Mouse (Mus musculus) neural tube, embryonic 12.5 days (tissue): ENCODE measurements around the gene Rnf115. TPM values are rescaled to one million over a fixed set of nuclear protein-coding genes. Genes with fewer than 3 reads are reported as not detected.

Experiments
- ATAC-seq: fragments of 200-750 bp; cut with Nextera tagmentation; 2 replicates; pipeline ENCODE4 v1.8.0; 2017; ENCODE audit warnings: low read depth, mild to moderate bottlenecking, moderate TSS enrichment, moderate library complexity; ENCODE audit not compliant: low FRiP score
- H3K27ac ChIP-seq: fragments of 300-500 bp; sonication (generic); 2 replicates; pipeline ENCODE4 v1.5.1; 2016
- H3K27me3 ChIP-seq: fragments of 300-500 bp; sonication (generic); replicated peaks from 2 replicates; pipeline ENCODE4 v1.6.1; 2016; ENCODE audit warnings: mild to moderate bottlenecking
- H3K36me3 ChIP-seq: fragments of 300-500 bp; sonication (generic); 2 replicates; pipeline ENCODE4 v1.6.1; 2016; ENCODE audit warnings: mild to moderate bottlenecking
- H3K4me1 ChIP-seq: fragments of 300-500 bp; sonication (generic); 2 replicates; pipeline ENCODE4 v1.6.1; 2016
- H3K4me2 ChIP-seq: fragments of 300-500 bp; sonication (generic); replicated peaks from 2 replicates; pipeline ENCODE4 v1.6.1; 2016; ENCODE audit warnings: mild to moderate bottlenecking
- H3K4me3 ChIP-seq: fragments of 300-500 bp; sonication (generic); 2 replicates; pipeline ENCODE4 v1.5.1; 2016
- H3K9ac ChIP-seq: fragments of 300-500 bp; sonication (generic); 2 replicates; pipeline ENCODE4 v1.6.1; 2016; ENCODE audit warnings: mild to moderate bottlenecking
- H3K9me3 ChIP-seq: fragments of 300-500 bp; sonication (generic); 2 replicates; pipeline ENCODE4 v1.6.1; 2016; ENCODE audit warnings: mild to moderate bottlenecking
- WGBS: fragments of 180-500 bp; shearing (Covaris S2); methylation state at CpG from one replicate; pipeline ENCODE4 v1.1.7; 2016; 5-methylcytosine and 5-hydroxymethylcytosine counted together
- polyA plus RNA-seq: library from polyadenylated mRNA; unstranded; fragments of >200 nt; fragmentation: Nextera tagmentation; extraction: Ambion mirVana; gene quantifications from 2 replicates; pipeline ENCODE4 v1.2.1, GENCODE M21; 2016

Gene Rnf115
- polyA plus RNA-seq, 1 experiment from 2014 or later = 81.4 TPM

GRCm38 (mm10) chr3:96696198-96696765 is 31.2 kb upstream of the Rnf115 start, which contains the start of gene Pias3:
Gene Pias3, plus strand, starts transcription at chr3:96696384.
- Histone ChIP-seq H3K9ac (peak within 1 kb of the TSS; percentile 85), H3K27me3 (no peaks in the 10 kb centered on the region), H3K4me3 (peak within 1 kb of the TSS; percentile 89), H3K36me3 (peaks cover 8% of the 10 kb centered on the region; the same call in 1 of the 2 replicates), H3K4me2 (peak within 1 kb of the TSS; percentile 74), H3K27ac (peak within 1 kb of the TSS; percentile 87), H3K4me1 (peaks cover 17% of the 10 kb centered on the region; the same call in 1 of the 2 replicates), H3K9me3 (no peaks in the 10 kb centered on the region)
- WGBS = under 1% methylated on average over 35 of the region's 35 CpGs
- peak; percentile 57 for ATAC-seq

GRCm38 (mm10) chr3:96696766-96697732 is 30.4 kb upstream of the Rnf115 start:
- Histone ChIP-seq H3K36me3 (peaks cover 14% of the 10 kb centered on the region), H3K9ac (peak overlapping the region; percentile 85), H3K9me3 (no peaks in the 10 kb centered on the region), H3K27me3 (no peaks in the 10 kb centered on the region), H3K4me2 (peak overlapping the region; percentile 74), H3K27ac (peak overlapping the region; percentile 87), H3K4me3 (peak overlapping the region; percentile 89), H3K4me1 (peaks cover 17% of the 10 kb centered on the region; the same call in 1 of the 2 replicates)
- ATAC-seq = peak; percentile 92
- WGBS = under 1% methylated on average over 84 of the region's 85 CpGs

DNA sequence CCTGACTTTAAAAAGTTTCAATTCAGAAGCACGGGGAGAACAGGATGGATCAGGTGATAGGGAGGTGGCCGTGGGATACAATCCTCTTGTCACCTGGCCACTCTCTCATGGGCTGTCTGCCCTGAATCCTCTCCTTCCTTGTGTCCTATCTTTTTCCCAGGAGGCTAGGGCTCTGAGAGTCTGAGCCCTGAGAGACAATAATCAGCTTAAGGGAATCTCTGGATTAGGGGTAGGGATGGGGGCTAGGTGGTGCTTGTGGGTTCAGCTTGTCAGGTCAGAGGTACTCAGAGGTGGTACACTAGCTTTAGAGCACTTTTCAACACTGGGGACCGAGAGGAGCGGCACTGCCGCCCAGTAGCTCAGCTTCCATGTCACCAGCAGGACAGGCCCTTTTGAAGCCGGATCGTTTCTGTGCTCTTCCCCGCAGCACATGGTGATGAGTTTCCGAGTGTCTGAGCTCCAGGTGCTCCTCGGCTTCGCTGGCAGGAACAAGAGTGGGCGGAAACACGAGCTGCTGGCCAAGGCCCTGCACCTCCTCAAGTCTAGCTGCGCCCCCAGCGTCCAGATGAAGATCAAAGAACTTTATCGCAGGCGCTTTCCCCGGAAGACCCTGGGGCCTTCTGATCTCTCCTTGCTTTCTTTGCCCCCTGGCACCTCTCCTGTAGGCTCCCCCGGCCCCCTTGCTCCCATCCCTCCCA is 28.3 kb upstream of the Rnf115 start:
- H3K9me3 ChIP-seq = no peaks in the 10 kb centered on the region
- peaks cover 17% of the 10 kb centered on the region; the same call in 1 of the 2 replicates for H3K4me1 ChIP-seq
- H3K4me3 ChIP-seq = no peak overlapping the region
- no peak overlapping the region for H3K27ac ChIP-seq
- H3K36me3 ChIP-seq = peaks cover 32% of the 10 kb centered on the region
- H3K9ac ChIP-seq = no peak overlapping the region
- H3K4me2 ChIP-seq = no peak overlapping the region
- 42% methylated on average over 19 of the region's 19 CpGs for WGBS
- no peak for ATAC-seq
- H3K27me3 ChIP-seq = no peaks in the 10 kb centered on the region

DNA sequence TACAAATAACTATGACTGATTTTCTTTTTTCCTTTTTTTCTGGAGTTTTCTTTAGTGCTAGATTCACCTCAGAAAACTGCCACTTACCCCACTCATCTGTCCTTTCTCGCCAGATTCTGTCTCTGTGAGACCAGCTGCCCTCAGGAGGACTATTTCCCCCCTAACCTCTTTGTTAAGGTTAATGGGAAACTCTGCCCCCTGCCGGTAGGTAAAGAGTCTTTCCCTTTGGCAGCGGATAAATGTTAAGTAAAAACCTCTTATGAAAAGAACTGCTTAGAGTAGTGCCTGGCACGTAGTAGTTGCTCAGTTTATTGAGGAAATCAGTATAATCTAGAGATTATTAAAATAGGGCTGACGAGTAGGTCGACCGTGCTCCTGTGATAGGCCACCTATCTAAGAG is 27.1 kb upstream of the Rnf115 start:
- Histone ChIP-seq H3K4me1 (peaks cover 17% of the 10 kb centered on the region; the same call in 1 of the 2 replicates), H3K27ac (no peak overlapping the region), H3K9ac (no peak overlapping the region), H3K36me3 (peaks cover 43% of the 10 kb centered on the region), H3K4me2 (no peak overlapping the region), H3K9me3 (no peaks in the 10 kb centered on the region), H3K4me3 (no peak overlapping the region), H3K27me3 (no peaks in the 10 kb centered on the region)
- WGBS = 56% methylated on average over 7 of the region's 7 CpGs
- ATAC-seq = no peak

- no peak for ATAC-seq
- 87% methylated on average over 4 of the region's 4 CpGs for WGBS
Measured at GRCm38 (mm10) chr3:96701003-96701402, 26.5 kb upstream of the Rnf115 start.

GRCm38 (mm10) chr3:96704778-96705177 is 22.7 kb upstream of the Rnf115 start:
- Histone ChIP-seq H3K9me3 (no peaks in the 10 kb centered on the region), H3K9ac (no peak overlapping the region), H3K4me2 (no peak overlapping the region), H3K4me1 (peaks cover 5% of the 10 kb centered on the region; the same call in 1 of the 2 replicates), H3K27ac (no peak overlapping the region), H3K4me3 (no peak overlapping the region), H3K36me3 (peaks cover 41% of the 10 kb centered on the region), H3K27me3 (0 out of 2 replicates have a peak, but pooled peaks cover 5% of the 10 kb centered on the region)
- no peak for ATAC-seq
- WGBS = 63% methylated on average over 11 of the region's 11 CpGs

More at GRCm38 (mm10) chr3:96701003-96701402, 26.5 kb upstream of the Rnf115 start:
- Histone ChIP-seq H3K9ac (no peak overlapping the region), H3K9me3 (no peaks in the 10 kb centered on the region), H3K27ac (no peak overlapping the region), H3K4me1 (peaks cover 13% of the 10 kb centered on the region; the same call in 1 of the 2 replicates), H3K4me3 (no peak overlapping the region), H3K36me3 (peaks cover 43% of the 10 kb centered on the region), H3K4me2 (no peak overlapping the region), H3K27me3 (no peaks in the 10 kb centered on the region)

DNA sequence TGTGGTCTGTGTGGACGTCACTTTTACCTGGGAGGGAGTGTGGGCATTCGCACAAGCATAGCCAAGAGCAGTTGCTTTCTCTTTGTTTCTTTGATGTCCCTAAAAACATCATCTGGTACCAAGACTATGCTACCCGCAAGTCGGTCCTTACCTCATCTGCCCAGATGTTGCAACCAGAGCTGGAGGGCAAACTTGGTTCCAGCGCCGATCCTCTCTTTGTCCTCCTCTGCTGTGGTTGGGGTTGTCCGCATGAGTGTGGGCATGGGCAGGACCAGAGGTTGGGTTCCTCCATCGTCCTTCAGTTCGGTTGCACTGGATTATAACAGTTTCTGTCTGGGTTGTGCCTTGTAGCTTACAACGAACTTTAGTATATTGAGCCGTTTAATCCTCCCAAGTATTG is 21.2 kb upstream of the Rnf115 start:
- no peak overlapping the region for H3K4me3 ChIP-seq
- WGBS = 91% methylated on average over 11 of the region's 11 CpGs

DNA sequence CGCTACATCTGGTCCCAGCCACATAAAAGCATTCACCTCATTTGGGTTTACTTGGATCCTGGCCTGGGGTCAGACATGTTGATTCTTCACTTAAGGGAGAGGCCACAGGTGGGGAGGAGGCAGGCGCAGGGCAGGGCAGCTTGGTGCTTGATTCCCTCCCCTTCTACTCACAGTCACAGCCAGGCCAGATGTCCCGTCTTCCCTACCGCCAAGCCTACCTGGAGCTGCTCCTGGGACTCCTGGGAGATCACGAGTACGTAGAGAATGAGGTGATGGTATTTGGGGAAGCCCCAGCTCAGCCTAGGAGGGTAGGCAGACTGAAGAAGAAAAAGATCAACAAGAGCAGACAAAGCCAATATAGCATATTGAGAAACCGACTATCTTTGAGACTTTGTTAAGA is 20.5 kb upstream of the Rnf115 start:
- ATAC-seq = no peak
- peaks cover 53% of the 10 kb centered on the region for H3K36me3 ChIP-seq
- no peak overlapping the region for H3K27ac ChIP-seq
- no peak overlapping the region for H3K4me2 ChIP-seq
- peaks cover 5% of the 10 kb centered on the region; the same call in 1 of the 2 replicates for H3K4me1 ChIP-seq
- no peaks in the 10 kb centered on the region for H3K9me3 ChIP-seq
- 0 out of 2 replicates have a peak, but pooled peaks cover 5% of the 10 kb centered on the region for H3K27me3 ChIP-seq
- WGBS = 77% methylated on average over 7 of the region's 7 CpGs
- no peak overlapping the region for H3K9ac ChIP-seq
- no peak overlapping the region for H3K4me3 ChIP-seq

More for the DNA sequence above, 21.2 kb upstream of the Rnf115 start:
- Histone ChIP-seq H3K4me2 (no peak overlapping the region), H3K4me1 (peaks cover 5% of the 10 kb centered on the region; the same call in 1 of the 2 replicates), H3K9me3 (no peaks in the 10 kb centered on the region), H3K36me3 (peaks cover 51% of the 10 kb centered on the region), H3K27me3 (0 out of 2 replicates have a peak, but pooled peaks cover 5% of the 10 kb centered on the region), H3K27ac (no peak overlapping the region), H3K9ac (no peak overlapping the region)
- no peak for ATAC-seq

- H3K4me1 ChIP-seq = peaks cover 5% of the 10 kb centered on the region; the same call in 1 of the 2 replicates
- H3K9ac ChIP-seq = peak within 1 kb of the TSS; percentile 48
- 0 out of 2 replicates have a peak, but pooled peaks cover 5% of the 10 kb centered on the region for H3K27me3 ChIP-seq
- peak within 1 kb of the TSS; percentile 84 for H3K4me2 ChIP-seq
- WGBS = 6% methylated on average over 42 of the region's 42 CpGs
- ATAC-seq = peak; percentile 90
- no peak within 1 kb of the TSS for H3K27ac ChIP-seq
- H3K4me3 ChIP-seq = peak within 1 kb of the TSS; percentile 32
- peaks cover 55% of the 10 kb centered on the region for H3K36me3 ChIP-seq
- no peaks in the 10 kb centered on the region for H3K9me3 ChIP-seq
Measured at GRCm38 (mm10) chr3:96707903-96708683, 19.4 kb upstream of the Rnf115 start, which contains the start of gene Nudt17. Gene Nudt17, minus strand, starts transcription at chr3:96708562.

GRCm38 (mm10) chr3:96708684-96709064 is 18.8 kb upstream of the Rnf115 start:
- H3K27me3 ChIP-seq = 0 out of 2 replicates have a peak, but pooled peaks cover 5% of the 10 kb centered on the region
- no peak overlapping the region for H3K27ac ChIP-seq
- peaks cover 5% of the 10 kb centered on the region; the same call in 1 of the 2 replicates for H3K4me1 ChIP-seq
- ATAC-seq = peak; percentile 15; the same call in 1 of the 2 replicates
- peaks cover 55% of the 10 kb centered on the region for H3K36me3 ChIP-seq
- H3K9ac ChIP-seq = no peak overlapping the region
- WGBS = 53% methylated on average over 2 of the region's 2 CpGs
- no peaks in the 10 kb centered on the region for H3K9me3 ChIP-seq
- peak overlapping the region; percentile 84; the same call in 1 of the 2 replicates for H3K4me2 ChIP-seq
- no peak overlapping the region for H3K4me3 ChIP-seq

DNA sequence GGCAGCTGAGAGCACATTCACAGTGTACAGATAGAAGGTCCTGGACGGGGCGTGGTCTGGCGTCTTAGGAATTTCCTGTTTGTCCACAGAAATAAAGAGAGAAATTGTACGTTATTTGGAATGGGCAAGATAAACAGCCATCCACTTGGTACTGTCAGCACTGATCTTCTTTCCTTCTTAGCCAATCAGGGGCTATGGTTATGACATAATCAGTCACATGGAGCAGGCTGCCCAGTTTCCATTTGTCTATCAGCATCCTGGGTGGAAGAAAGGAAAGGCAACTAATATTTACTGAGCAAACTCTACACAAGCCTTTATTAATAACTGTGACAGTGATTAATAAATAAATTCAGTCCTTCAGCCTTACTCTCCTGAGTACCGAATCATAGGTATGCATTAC is 13.2 kb upstream of the Rnf115 start:
- WGBS = 96% methylated on average over 5 of the region's 5 CpGs
- Histone ChIP-seq H3K27ac (no peak overlapping the region), H3K4me3 (no peak overlapping the region), H3K36me3 (peaks cover 77% of the 10 kb centered on the region), H3K4me1 (no peaks in the 10 kb centered on the region), H3K4me2 (no peak overlapping the region), H3K9ac (no peak overlapping the region), H3K9me3 (no peaks in the 10 kb centered on the region), H3K27me3 (no peaks in the 10 kb centered on the region)
- ATAC-seq = no peak
